Mouse (Mus musculus) cortical plate, adult 2 months (tissue): ENCODE measurements around the gene Mrpl9. TPM values are rescaled to one million over a fixed set of nuclear protein-coding genes. Genes with fewer than 3 reads are reported as not detected.
A peak's percentile ranks its signal among the peaks of the same experiment; 100 is the strongest.

Source experiments
- H3K27ac ChIP-seq: fragments of 200-500 bp; 2 replicates; pipeline ENCODE4 v1.5.1; 2012; ENCODE audit warnings: low read length, control low read depth, inconsistent platforms; ENCODE audit not compliant: insufficient read depth
- H3K4me1 ChIP-seq: fragments of 200-500 bp; 2 replicates; pipeline ENCODE4 v1.6.1; 2011; ENCODE audit warnings: low read length; ENCODE audit not compliant: control insufficient read depth, insufficient read depth
- H3K4me3 ChIP-seq: fragments of 200-500 bp; 2 replicates; pipeline ENCODE4 v1.5.1; 2011; ENCODE audit warnings: mild to moderate bottlenecking, low read length, control low read depth; ENCODE audit not compliant: insufficient read depth
- CTCF ChIP-seq: fragments of 200-500 bp; IDR thresholded peaks from 2 replicates; pipeline ENCODE4 v1.5.1; 2011; ENCODE audit warnings: mild to moderate bottlenecking, control low read depth, low read length; ENCODE audit not compliant: insufficient read depth; ENCODE audit errors: extremely low read depth
- POLR2A ChIP-seq: fragments of 200-500 bp; IDR thresholded peaks from 2 replicates; pipeline ENCODE4 v1.6.1; 2011; ENCODE audit warnings: mild to moderate bottlenecking, low read length, control low read depth; ENCODE audit not compliant: insufficient read depth; ENCODE audit errors: extremely low read depth
- polyA plus RNA-seq: library from polyadenylated mRNA; depleted of rRNA; stranded (reverse); fragments of >200 nt; gene quantifications from 2 replicates; pipeline ENCODE4 v1.2.3, GENCODE M21; 2012

Mrpl9 gene
- polyA plus RNA-seq, 1 experiment: 46.0 TPM

DNA sequence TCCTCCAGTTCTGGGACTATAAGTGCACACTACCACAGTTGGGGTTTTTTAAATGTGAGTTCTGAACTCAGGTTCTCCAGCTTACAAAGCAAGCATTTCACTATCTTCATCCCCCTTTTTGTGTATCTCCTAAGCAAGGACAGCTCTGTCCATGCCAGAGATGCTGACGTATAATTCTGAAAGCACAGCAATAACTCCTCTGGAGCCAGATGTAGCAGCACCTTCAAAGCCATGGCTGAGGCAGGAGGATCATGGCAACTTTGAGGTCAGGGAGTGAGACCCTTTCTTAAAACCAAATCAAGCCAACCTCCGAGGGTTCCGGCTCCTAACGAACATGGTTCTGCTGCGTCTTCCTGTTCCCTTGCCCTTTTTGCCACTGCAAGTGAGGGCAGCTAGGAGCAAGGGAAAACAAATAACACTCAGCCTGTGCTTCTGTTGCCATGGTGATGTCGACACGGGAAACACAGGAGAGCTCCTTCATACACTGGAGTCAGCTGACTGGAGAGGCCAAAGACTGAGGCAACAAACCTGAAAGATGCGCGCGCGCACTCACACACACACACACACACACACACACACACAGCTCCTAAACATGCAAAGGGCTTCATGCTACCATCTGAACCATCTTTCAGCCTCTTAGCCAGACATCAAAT lies 20.9 kb downstream of the Mrpl9 start:
- Histone ChIP-seq H3K4me3 (no peak overlapping the region), H3K4me1 (peaks cover 8% of the 10 kb centered on the region), H3K27ac (no peak overlapping the region)
- TF ChIP-seq CTCF (no peak), POLR2A (no peak)

GRCm38 (mm10) chr3:94465632-94466430 lies 22.7 kb downstream of the Mrpl9 start:
- H3K27ac ChIP-seq: peak overlapping the region; percentile 47
- peaks cover 7% of the 10 kb centered on the region for H3K4me1 ChIP-seq
- TF ChIP-seq CTCF (no peak), POLR2A (peak; percentile 37; the same call in 1 of the 2 replicates)
- no peak overlapping the region for H3K4me3 ChIP-seq

GRCm38 (mm10) chr3:94468931-94469330 lies 25.8 kb downstream of the Mrpl9 start:
- Histone ChIP-seq H3K27ac (no peak overlapping the region), H3K4me3 (no peak overlapping the region), H3K4me1 (peaks cover 9% of the 10 kb centered on the region)
- TF ChIP-seq CTCF: no peak
- TF ChIP-seq POLR2A: no peak

GRCm38 (mm10) chr3:94472447-94473114 lies 29.5 kb downstream of the Mrpl9 start:
- TF ChIP-seq POLR2A (0 out of 2 replicates have a peak, but pooled peaks have one; percentile 32), CTCF (no peak)
- Histone ChIP-seq H3K27ac (no peak overlapping the region), H3K4me1 (peaks cover 3% of the 10 kb centered on the region; the same call in 1 of the 2 replicates), H3K4me3 (no peak overlapping the region)

DNA sequence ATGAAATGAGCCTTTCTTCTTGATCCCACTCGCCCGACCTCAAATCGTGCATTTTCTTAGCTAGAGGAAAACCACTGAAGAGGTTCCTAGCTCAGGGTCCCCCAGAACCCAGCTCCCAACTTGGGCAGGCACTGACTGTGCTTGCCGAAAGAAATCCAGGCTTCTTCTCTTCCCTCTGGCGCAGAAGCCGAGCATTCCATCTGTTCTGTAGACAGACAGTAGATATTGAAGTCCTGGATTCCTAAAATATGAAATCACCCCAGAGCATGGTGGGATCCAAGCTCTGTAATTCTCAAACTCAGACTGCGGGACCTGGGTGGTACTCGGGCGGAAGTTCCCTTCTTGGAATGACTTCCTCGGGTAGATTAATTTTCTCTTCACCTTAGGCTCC lies 30.0 kb downstream of the Mrpl9 start:
- H3K4me3 ChIP-seq: no peak overlapping the region
- TF ChIP-seq CTCF: no peak
- no peak for TF ChIP-seq POLR2A
- H3K4me1 ChIP-seq: peaks cover 3% of the 10 kb centered on the region; the same call in 1 of the 2 replicates
- no peak overlapping the region for H3K27ac ChIP-seq

- no peak overlapping the region for H3K27ac ChIP-seq
Observed at GRCm38 (mm10) chr3:94473567-94474232, 30.6 kb downstream of the Mrpl9 start.

GRCm38 (mm10) chr3:94476301-94477035 lies 33.4 kb downstream of the Mrpl9 start:
- TF ChIP-seq CTCF: no peak
- no peak for TF ChIP-seq POLR2A
- H3K4me3 ChIP-seq: no peak overlapping the region
- 0 out of 2 replicates have a peak overlapping the region, but pooled peaks have one; percentile 43 for H3K27ac ChIP-seq
- H3K4me1 ChIP-seq: peaks cover 7% of the 10 kb centered on the region

More at GRCm38 (mm10) chr3:94473567-94474232, 30.6 kb downstream of the Mrpl9 start:
- peaks cover 3% of the 10 kb centered on the region; the same call in 1 of the 2 replicates for H3K4me1 ChIP-seq
- H3K4me3 ChIP-seq: no peak overlapping the region
- no peak for TF ChIP-seq POLR2A
- TF ChIP-seq CTCF: no peak

DNA sequence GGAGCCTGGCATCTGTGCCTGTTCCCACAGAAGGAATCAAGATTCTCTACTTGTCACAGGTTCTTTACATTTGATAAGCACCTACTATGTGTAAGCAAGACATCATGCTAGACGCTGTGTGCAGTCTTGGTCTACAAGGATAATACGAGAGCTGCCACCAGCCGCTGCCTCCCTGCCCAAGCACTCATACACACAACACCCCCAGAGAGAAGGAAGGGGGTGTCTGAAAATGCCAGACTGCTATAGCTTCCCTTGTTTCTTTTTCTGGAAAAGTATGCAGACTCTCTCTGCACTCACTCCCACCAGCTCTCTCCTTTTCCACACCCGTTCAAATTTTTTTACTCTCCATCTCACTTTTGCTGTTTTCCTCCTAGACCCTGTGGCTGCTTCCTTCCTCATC lies 34.3 kb downstream of the Mrpl9 start:
- no peak overlapping the region for H3K27ac ChIP-seq
- H3K4me1 ChIP-seq: peaks cover 7% of the 10 kb centered on the region
- peak; percentile 59; the same call in 1 of the 2 replicates for TF ChIP-seq POLR2A
- no peak for TF ChIP-seq CTCF
- H3K4me3 ChIP-seq: peak overlapping the region; percentile 97
